Mouse (Mus musculus) lung, postnatal 14 days (tissue): ENCODE data around the gene Tgfb3.

Experiments used
- DNase-seq: peaks from one replicate; pipeline ENCODE4 v3.0.0; 2021

Tgfb3 gene

GRCm38 (mm10) chr12:86077736-86078135, 1.1 kb downstream of the Tgfb3 start:
- no peak for DNase-seq

DNA sequence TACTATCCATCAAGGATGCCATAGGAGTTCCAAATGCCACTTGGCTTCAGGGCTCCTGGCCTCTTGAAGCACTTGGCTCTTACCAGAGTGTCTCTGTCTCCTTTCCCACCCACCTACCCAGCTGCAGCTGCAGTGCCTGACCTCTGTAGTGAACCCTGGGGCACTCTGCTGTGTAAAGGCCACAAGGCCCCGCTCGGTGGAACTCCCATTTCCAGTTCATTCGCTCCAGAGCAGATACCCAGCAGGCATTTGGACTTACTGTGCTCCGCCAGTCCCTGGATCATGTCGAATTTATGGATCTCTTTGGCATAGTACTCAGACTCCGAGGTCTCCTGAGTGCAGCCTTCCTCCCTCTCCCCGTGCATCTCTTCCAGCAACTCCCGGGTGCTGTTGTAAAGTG, 1.5 kb downstream of the Tgfb3 start:
- no peak for DNase-seq

GRCm38 (mm10) chr12:86076321-86076901, 2.4 kb downstream of the Tgfb3 start:
- peak; percentile 44 for DNase-seq

DNA sequence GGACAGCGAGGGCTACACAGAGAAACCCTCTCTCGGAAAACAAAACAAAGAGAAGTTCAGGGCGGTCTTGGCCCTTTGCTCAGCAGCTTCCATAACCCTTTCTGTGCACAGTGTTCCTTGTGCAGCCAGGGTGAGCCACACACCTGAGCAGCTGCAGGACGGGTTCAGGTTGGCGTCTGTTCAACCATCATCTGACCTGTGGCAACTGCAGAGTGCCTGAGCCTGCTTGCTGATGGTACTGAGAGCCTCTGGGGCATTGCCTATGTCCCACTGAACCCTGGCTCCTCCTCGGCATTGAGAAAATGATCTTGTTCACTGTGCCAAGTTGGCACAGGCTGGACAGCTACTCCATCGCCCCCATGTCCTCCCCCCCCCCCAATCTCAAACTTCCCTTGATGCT, 3.5 kb downstream of the Tgfb3 start:
- no peak for DNase-seq

DNA sequence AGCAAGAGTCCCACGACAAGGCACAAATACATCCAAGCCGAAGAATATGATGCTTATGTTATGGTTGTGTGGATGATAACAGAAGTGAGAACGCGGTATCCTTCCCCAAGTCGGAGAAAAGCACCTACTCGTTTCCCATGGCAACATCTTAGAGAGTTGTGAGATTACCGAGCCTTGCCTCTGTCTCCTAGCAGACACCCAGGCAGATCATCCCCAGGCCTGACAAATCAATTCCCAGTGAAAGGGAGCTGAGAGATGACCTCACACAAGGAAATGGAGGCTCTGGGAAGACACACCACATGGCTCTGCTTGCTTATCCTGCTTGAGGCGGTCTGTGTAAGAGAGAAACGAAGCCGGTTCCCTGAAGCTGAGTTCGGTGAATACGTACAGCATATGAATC, 4.2 kb downstream of the Tgfb3 start:
- DNase-seq = no peak

DNA sequence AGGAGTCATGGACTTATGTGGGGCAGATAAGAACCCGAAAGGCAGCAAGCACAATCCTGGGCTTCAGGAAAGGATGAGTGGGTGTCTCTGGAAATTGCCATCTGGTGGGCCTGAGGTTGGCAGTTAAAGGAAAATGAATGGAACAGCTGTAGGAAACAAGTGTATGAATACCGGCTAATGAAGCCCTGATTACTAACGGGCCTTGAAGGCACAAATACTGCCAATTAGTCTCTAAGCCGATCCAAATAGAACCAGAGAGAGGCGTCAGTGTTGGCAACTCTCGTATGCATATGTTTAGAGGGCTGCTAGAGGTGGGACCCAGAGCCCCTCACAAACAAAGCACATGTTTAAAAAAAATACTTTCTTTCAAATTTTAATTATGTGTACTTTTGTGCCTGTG, 7.4 kb downstream of the Tgfb3 start:
- DNase-seq = no peak

GRCm38 (mm10) chr12:86064796-86065195, 14.0 kb downstream of the Tgfb3 start:
- no peak for DNase-seq

DNA sequence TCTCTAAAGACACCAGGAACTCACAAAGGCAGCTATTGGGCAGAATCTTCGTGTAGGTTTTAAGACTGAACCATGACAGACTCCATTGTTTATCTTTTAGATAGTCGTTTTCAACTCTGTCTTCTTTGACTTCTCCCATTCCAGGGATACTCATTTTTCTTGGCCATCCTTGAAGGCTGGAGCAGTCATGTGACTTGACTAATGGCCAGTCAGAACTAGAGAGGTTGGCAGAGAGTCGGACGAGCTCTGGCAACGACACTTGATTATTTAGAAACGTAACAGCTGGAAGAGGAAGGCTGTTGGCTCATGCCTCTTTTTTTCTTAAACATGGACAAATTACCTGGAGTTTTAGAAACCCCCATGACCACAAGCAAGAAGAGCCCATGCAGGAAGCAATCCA, 19.5 kb downstream of the Tgfb3 start:
- DNase-seq = no peak

DNA sequence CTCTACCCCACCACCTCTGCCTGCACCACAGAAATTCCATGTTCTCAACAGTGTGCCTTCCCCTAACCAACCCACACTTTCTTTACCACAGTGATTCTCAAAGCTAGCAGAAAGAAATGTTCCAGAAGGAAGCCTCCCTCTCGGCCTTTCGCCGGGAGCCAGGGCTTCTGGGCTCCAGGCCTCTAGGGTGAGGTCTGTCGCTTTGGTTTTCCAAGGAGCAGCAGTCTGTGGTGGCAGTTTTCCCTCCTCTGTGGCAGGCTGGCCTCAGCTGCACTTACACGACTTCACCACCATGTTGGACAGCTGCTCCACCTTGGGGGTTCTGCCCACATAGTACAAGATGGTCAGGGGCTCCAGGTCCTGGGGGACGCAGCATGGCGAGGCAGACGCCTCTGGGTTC, 21.3 kb downstream of the Tgfb3 start:
- no peak for DNase-seq

DNA sequence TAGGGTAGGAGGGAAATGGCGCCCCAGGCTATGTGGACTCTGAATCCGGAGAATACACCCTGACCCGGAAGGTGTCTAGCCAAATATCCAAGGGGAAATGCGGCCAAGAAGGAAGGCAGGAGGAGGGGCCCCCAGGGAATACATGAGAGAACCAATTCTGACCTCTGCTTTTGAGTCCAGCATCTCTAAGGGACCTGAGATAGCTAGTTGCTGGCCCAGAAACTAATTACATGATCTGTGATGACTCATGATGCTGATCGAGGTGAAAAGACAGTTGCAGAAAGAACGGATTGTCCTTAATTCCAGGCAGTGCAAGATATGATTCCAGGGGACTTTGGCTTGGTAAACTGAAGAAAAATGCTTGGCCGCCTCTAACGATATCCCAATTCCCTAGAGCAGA, 21.9 kb downstream of the Tgfb3 start:
- DNase-seq = no peak

- no peak for DNase-seq
Observed at GRCm38 (mm10) chr12:86055306-86055705, 23.5 kb downstream of the Tgfb3 start.

DNA sequence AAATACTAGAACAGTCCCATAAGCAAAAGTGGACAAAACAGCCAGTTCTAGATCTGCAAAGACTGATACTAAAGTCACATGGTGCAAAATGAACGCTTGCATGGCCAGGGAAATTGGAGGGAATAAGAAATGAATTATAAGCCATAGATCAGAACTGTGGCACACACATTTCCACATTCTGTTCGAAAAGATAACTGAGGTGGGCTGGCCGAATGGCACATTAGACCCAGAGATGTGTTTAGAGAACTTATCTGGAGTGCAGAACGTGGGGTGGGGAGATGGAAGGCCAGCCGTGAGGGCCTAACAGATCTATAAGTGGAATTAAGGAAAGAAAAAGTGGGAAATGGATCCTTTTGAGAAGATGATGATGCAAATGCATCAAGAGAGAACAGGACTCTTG, 27.4 kb downstream of the Tgfb3 start:
- no peak for DNase-seq

DNA sequence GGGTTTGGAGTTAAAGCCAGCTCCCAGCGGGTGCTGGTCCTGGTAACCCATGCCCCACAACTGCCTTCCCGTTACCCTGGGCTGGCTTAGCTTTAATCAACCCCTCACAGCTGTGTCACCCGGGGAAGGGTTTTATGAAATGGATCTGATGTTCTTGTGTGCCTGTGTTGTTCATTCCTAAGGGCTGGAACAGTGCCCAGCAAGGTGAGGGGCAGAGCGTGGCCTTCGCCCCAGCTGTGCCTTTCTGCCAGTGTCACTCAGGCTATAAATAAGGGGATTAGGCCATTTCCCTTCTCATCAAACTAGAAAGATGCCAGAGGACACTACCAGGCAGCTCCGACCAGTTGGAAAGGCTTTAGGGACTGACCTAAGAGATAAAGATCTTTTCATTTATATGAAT, 29.0 kb downstream of the Tgfb3 start:
- DNase-seq = no peak

DNA sequence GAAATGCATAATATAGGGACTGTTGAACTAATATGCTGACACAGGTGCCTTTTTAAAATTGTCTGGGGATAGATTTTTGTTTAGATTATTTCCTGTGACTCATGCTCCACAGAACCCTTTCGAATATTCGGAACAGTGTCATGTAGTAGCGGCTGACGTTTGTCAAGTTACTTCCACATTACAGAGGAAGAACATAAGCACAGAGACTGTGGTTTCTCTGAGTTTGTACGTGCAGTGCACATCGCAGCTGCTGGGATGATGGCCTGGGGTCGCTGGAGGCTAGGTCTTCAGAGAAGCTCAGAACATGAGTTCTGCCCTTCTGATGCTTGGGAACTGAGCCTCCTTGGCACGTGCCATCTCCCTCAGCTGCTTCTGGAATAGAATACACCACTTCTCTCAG, 31.5 kb downstream of the Tgfb3 start:
- DNase-seq = no peak

- no peak for DNase-seq
Observed at GRCm38 (mm10) chr12:86046776-86047175, 32.1 kb downstream of the Tgfb3 start.

- DNase-seq = no peak
Observed at GRCm38 (mm10) chr12:86046141-86046540, 32.7 kb downstream of the Tgfb3 start.

- DNase-seq = no peak
Observed at GRCm38 (mm10) chr12:86039751-86040150, 39.1 kb downstream of the Tgfb3 start.

DNA sequence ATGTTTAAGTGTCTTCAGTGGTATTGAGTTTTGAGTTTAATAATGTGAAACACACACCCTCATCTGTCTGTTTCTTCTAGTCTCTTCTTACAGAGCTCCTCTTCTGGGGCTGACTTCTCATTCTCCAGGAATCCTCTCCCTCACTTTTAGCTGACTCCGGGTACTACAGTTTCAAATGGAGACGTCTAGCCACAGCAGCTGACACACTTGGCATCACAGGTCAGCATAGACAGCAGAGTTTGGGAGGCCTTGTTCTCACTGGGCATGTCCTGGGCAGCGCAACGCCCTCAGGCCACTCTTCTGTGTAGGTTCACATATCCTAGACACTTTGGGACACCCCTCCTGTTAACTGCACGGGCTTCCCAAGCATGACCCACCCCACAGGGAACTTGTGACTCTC, 39.8 kb downstream of the Tgfb3 start:
- DNase-seq = no peak

GRCm38 (mm10) chr12:86037235-86037921, 41.5 kb downstream of the Tgfb3 start:
- DNase-seq = no peak

DNA sequence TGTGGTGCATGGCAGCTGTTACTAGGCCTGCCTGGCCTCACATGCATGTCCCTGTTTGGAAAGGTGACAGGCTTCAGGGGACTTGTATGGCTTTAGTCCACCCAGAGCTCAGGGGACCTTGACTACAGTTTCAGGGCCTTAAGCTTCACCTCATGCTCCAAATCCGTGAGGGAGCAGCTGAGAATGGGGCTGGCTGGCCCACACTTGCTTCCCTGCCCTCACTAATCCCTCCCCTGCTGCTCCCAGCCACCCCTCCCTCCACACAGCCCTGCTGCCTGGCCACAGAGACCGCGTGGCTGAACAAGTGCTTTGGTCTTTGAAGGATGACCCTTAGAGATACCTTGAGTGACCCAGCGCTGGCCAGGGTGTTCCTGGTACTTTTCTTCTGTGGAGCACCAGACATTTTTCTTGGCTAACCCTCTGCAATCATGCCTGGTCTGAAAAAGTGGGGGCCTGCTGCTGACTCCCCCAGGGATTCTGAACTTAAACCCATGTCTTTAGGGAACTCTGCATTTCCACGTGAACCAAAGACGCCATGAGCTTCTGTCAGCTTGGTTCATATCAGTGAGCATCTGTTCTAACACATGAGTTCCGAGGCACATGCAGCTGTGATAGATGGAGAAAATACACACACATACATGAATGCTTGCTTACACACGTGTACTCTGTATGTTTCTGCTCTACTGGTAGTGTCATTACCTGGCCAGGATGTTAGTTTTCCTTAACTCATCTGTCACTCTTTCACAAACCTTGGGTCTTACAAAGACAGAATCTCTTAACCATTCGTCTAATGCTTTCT, 42.3 kb downstream of the Tgfb3 start:
- DNase-seq = no peak

- no peak for DNase-seq
Observed at GRCm38 (mm10) chr12:86035586-86035985, 43.3 kb downstream of the Tgfb3 start.

DNA sequence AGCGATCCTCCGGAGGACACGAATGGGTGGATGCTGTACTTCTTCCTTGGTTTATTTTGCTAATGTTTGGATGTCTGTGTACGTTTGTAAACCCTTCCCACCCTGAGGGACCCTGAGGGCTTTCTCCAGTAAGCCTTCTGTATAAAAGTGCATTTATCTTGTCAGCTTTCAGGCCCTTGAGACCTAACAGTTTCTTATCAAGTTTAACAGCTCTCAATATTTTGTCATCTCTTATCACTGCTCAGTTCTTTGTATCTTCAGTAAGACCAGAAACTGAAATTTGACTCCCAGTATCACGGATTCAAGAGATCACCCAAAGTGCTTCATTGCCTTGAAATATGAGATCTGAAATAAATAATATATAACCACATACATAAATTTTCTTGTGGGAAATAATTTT, 47.9 kb downstream of the Tgfb3 start:
- DNase-seq = no peak

DNA sequence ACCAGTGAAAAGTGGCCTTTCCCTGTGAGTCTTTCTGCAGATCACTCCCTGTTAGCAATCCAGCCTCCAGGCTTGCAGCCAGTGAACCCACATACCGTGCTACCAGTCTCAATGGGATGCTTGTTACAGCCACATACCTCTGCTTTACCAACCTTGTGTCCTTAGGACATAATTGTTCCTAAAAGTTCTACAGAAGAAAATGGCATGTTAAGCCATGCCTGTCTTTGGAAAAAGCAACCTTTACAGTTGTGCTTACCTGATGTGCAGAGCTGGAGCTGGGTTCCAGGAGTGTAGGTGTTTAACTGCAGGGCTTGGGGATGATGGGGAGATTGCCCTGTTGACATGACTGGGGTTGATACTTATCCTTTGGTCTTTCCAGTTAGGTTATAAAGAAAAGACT, 51.1 kb downstream of the Tgfb3 start:
- no peak for DNase-seq

DNA sequence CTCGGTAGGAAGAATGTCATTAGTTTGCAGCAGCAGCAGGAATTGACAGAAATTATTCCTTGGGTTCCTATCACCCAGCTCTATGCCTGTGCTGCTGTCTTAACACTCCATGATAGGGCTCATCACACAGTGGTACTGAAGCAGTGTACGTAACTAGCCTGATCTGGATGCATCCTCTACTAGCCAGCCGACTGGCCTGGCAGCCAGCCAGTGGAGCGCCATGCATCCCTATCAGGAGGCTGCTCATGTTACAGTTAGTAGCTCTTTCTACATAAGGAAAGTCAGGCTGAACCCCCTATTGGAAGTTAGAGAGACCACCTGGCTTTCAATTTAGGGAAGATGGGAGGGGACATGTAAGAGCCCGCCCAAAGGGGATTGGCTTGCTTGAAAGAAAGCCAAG, 51.8 kb downstream of the Tgfb3 start:
- DNase-seq = no peak
